Mouse (Mus musculus) megakaryocyte, embryonic 14.5 days (primary cell): ENCODE measurements at regions not wholly inside any gene's neighbourhood (a gene's known extent, or its start where the extent isn't known, plus 50 kb on each side); places are given as distances from the start of the nearest gene placed in this dataset.

Experiments
- H3K27me3 ChIP-seq: replicated peaks from 2 replicates; pipeline ENCODE3; 2012; ENCODE audit warnings: inconsistent platforms
- H3K36me3 ChIP-seq: replicated peaks from 2 replicates; pipeline ENCODE3; 2012; ENCODE audit warnings: low read length, inconsistent platforms, mixed read lengths
- H3K4me1 ChIP-seq: 2 replicates; pipeline ENCODE4 v1.6.1; 2012; ENCODE audit warnings: inconsistent platforms
- H3K4me3 ChIP-seq: replicated peaks from 2 replicates; pipeline ENCODE3; 2012; ENCODE audit warnings: moderate library complexity, mild to moderate bottlenecking, inconsistent platforms
- H3K9me3 ChIP-seq: 2 replicates; pipeline ENCODE4 v1.6.1; 2012; ENCODE audit warnings: inconsistent platforms
- FLI1 ChIP-seq: IDR thresholded peaks from 2 replicates; pipeline ENCODE4 v1.6.1; 2012; ENCODE audit warnings: low read length, inconsistent platforms, mixed read lengths
- GATA1 ChIP-seq: IDR thresholded peaks from 3 replicates; pipeline ENCODE4 v1.6.1; 2012; ENCODE audit warnings: mixed read lengths, low read length, inconsistent platforms, borderline replicate concordance

DNA sequence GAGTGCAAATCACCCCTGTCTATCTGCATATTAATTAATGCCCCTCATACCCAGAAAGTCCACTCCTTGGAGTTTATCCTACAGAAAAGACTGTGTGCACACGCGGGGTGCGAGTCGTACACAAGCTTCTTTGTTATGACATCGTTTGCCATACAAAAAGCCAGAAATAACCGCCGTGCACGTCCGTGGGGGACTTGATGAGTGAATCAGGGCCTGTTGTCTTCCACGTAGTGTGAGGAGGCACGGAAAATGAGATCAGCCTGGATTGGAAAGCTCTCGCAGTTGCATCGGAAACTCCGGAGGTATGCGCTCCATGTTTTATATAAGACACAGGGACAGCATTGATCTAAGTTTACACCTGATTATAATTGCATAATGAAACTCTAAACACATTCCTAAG, 120.3 kb downstream of the Etnk1 start:
- Histone ChIP-seq H3K36me3 (no peaks in the 10 kb centered on the region), H3K4me1 (no peaks in the 10 kb centered on the region), H3K4me3 (no peak overlapping the region), H3K27me3 (no peaks in the 10 kb centered on the region), H3K9me3 (0 out of 2 replicates have a peak, but pooled peaks cover 5% of the 10 kb centered on the region)
- TF ChIP-seq FLI1 (no peak), GATA1 (no peak)

DNA sequence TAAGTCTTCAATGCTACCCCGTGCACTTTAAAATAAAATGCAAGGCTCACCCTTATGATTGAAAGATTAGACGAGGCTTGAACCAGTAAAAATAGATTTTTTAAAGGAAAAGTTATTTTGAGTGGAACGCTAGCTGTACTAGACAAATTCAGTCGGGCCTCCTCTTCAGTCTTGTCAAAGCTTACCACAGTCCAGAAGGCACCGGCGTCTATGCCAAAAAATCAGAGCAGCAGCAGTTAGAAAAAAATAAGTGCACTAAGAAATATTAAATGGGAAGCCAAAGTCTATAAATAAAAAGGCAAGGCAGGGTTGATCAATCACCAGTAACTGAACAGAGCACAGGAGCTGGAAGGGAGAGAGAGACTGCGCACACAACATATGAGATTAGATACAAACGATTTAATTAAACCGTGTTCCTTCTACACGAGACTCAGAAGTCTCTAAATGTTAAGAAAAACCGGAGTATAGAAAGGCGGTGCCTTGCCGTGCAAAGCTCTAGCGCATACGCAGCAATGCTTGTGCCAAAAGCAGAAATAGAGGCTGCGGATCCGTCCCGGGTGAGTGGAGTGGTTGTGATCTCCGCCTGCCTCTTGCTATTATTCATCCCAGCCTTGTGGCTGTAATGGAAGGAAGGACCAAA, 121.6 kb downstream of the Etnk1 start:
- no peak for TF ChIP-seq GATA1
- TF ChIP-seq FLI1, result no peak
- 0 out of 2 replicates have a peak, but pooled peaks cover 5% of the 10 kb centered on the region for H3K9me3 ChIP-seq
- H3K27me3 ChIP-seq, result no peaks in the 10 kb centered on the region
- no peaks in the 10 kb centered on the region for H3K36me3 ChIP-seq
- no peak overlapping the region for H3K4me3 ChIP-seq
- no peaks in the 10 kb centered on the region for H3K4me1 ChIP-seq

DNA sequence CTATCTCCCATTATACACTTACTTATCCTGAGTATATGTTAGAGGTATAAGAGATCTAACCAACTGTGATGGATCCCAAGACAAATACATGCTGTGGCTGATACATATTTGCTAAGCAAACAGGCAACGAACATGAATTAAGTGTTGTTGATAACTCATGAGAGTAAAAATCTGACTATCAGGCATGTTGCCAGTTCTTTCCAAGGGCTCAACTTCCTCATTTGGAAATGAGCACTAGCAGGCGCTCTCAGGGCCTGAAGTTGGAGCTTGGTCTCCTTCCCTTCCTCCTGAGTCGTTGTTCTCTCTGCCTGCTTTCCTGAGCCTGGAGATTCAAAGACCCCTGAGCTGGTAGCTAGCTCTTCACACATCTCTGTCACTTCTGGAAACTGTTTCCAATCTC, 126.6 kb downstream of the Etnk1 start:
- TF ChIP-seq GATA1 (no peak), FLI1 (no peak)
- Histone ChIP-seq H3K4me3 (no peak overlapping the region), H3K36me3 (no peaks in the 10 kb centered on the region), H3K27me3 (peaks cover 2% of the 10 kb centered on the region), H3K9me3 (no peaks in the 10 kb centered on the region), H3K4me1 (no peaks in the 10 kb centered on the region)

DNA sequence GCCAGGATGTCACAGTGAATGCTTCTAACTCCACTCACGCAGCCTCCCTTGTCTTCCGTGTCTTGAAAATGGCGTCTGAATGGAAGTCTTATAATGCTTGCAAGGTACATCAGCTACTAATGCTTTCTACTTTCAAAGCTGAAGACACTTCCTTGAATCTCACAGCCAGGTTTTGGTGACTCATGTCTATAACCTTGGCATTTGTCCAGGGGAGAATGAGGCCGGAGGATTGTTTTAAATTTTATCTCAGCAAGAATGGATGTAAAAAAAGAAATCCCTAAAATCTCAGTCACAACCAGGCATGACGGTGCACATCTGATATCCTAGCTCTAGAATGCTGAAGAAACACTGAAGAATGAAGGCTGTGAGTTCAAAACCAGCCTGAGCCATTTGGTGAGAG, 131.4 kb downstream of the Etnk1 start:
- Histone ChIP-seq H3K9me3 (no peaks in the 10 kb centered on the region), H3K27me3 (peaks cover 2% of the 10 kb centered on the region), H3K36me3 (no peaks in the 10 kb centered on the region), H3K4me3 (no peak overlapping the region), H3K4me1 (no peaks in the 10 kb centered on the region)
- TF ChIP-seq GATA1, result no peak
- no peak for TF ChIP-seq FLI1

DNA sequence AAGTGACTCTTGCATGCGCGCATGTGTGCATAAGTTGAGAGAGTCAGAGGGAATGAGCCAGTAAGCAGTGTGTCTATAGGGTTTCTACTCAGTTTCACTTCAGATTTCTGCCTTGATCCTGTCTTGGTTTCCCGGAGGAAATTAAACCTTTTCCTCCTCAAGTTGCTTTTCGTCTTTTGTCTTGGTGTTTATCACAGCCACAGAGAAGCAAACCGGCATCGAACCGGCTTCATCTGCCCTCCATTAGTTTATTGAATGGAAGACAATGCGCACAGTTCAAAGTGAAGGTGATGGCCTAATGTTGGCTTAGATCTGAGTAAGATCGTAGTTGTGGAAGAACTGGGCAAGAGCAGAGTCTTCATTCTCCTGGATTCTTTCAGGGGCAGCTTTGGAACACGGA, 134.4 kb downstream of the Etnk1 start:
- Histone ChIP-seq H3K36me3 (no peaks in the 10 kb centered on the region), H3K4me3 (no peak overlapping the region), H3K4me1 (no peaks in the 10 kb centered on the region), H3K27me3 (peaks cover 2% of the 10 kb centered on the region), H3K9me3 (no peaks in the 10 kb centered on the region)
- TF ChIP-seq FLI1 (no peak), GATA1 (no peak)

DNA sequence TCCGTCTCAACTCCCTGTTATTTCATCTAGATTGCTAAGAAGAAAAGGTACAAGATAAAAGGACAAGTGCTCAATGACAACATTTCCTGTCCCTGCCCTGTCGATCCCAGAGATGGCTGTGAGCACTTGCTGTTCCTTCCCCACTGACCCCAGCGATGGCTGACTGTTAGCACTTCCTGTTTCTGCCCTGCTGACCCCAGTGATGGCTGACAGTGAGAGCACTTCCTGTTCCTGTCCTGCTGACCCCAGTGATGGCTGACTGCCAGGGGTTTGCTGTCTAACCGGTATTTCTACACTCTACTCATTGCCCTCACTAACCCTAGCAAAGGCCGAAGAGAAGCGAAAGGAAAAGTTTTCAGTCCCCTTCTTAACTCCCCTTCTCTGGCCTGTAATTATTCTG, 140.3 kb downstream of the Etnk1 start:
- Histone ChIP-seq H3K36me3 (no peaks in the 10 kb centered on the region), H3K9me3 (peaks cover 4% of the 10 kb centered on the region), H3K4me1 (peaks cover 3% of the 10 kb centered on the region; the same call in 1 of the 2 replicates), H3K4me3 (no peak overlapping the region), H3K27me3 (no peaks in the 10 kb centered on the region)
- no peak for TF ChIP-seq FLI1
- no peak for TF ChIP-seq GATA1

DNA sequence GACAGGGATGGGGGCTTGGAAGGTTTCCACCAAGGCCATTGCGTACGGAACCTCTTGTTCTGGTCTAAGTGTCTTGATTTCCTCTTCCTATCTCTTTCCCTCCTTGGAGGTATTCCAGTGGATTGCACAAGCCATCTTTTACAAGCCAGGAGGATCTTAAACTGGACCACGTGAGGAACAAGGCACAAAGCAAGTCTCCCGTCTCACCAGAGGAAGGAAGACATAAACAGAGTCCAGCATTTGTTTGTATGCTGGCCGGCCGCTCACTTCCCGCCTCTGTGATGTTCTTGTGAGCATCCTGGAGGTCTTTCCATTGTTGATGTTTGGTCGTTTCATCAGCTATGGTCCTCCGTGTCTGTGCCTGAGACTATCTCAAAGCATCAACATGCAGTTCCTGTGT, 148.8 kb downstream of the Etnk1 start:
- Histone ChIP-seq H3K4me3 (no peak overlapping the region), H3K9me3 (no peaks in the 10 kb centered on the region), H3K27me3 (no peaks in the 10 kb centered on the region), H3K36me3 (no peaks in the 10 kb centered on the region), H3K4me1 (no peaks in the 10 kb centered on the region)
- TF ChIP-seq GATA1 (no peak), FLI1 (no peak)

DNA sequence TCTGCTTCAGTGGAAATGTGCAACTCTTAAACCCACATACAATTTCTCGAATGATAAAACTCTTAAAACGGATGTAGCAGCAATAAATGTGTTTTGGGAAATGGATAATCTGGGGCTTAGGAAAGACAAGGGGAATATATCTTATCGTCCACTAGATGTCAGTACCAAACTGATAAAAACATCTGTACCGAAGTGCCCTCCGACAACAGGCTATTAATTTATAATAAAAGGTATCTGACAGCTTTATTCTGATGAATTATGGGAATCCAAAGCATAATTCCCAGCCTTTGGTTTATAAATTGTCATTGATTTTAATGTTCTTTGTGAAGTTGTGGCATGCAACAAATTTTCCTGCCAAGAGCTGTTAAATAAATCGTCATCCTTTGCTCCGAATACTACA, 153.4 kb downstream of the Etnk1 start:
- no peaks in the 10 kb centered on the region for H3K27me3 ChIP-seq
- TF ChIP-seq GATA1 (no peak), FLI1 (no peak)
- no peak overlapping the region for H3K4me3 ChIP-seq
- no peaks in the 10 kb centered on the region for H3K9me3 ChIP-seq
- H3K4me1 ChIP-seq, result no peaks in the 10 kb centered on the region; the same call in 1 of the 2 replicates
- H3K36me3 ChIP-seq, result no peaks in the 10 kb centered on the region

DNA sequence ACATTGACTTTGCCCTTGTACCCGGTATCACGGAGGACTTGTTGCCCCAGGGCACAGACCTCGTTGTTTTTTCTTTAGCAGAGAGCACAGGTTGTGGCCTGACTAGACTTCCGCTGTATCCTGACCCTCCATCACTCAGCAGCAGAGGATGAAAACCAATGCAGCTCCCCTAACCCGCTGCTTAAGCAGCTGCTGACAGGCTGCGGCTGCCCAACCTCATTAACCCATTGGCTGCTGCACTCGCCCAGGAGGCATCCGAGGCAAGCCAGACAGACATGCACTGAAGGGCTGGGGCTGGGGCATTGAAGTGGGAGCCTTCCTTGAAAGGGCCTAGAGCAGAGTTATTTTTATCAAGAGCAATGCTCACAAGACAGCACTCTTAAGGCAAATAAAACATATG, 157.6 kb downstream of the Etnk1 start:
- Histone ChIP-seq H3K27me3 (no peaks in the 10 kb centered on the region), H3K9me3 (peaks cover 21% of the 10 kb centered on the region; the same call in 1 of the 2 replicates), H3K36me3 (no peaks in the 10 kb centered on the region), H3K4me3 (no peak overlapping the region), H3K4me1 (peaks cover 12% of the 10 kb centered on the region)
- no peak for TF ChIP-seq FLI1
- no peak for TF ChIP-seq GATA1

DNA sequence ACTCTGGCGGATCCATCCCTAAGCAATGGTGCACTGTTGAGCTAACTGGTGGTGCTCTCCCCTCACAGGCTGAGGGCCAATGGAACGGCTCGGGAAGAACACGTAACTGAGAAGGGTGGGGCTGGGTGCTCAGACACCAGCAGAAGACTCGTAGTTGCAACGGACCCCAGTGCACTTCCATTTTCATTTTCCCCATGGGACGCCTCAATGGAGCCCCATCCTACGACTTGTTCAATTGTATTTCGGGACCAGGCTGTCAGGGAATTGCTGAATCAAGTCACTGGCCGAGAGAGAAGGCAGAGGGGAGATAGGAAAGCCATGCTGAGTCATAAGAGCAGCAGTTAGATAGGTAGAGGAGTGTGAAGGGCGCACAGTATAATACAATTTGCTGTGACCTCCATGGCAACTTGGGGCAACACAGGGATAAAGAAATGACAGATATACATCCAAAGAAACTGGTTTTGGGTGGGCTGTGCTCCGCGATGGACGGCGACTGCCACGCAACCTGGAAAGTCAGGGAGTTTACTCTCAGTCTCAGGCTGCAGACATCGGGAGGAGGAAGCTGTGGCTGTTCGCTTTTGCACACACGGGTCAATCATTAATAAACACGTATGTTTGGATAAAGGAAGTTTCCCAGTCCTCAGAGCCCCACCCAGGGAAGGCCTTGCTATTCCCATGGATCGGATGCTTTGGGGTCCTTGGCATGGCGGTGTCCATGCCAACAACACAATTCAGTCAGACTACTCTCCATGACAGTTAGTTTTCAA, 160.1 kb downstream of the Etnk1 start:
- Histone ChIP-seq H3K4me3 (peak overlapping the region; percentile 56), H3K27me3 (no peaks in the 10 kb centered on the region), H3K36me3 (no peaks in the 10 kb centered on the region), H3K4me1 (peaks cover 12% of the 10 kb centered on the region; the same call in 1 of the 2 replicates), H3K9me3 (peaks cover 25% of the 10 kb centered on the region)
- no peak for TF ChIP-seq GATA1
- TF ChIP-seq FLI1, result no peak
